Mouse (Mus musculus): ENCODE measurements around the gene Sox2. TPM values are rescaled to one million over a fixed set of nuclear protein-coding genes. Genes with fewer than 3 reads are reported as not detected.

Sox2 gene
- polyA plus RNA-seq, 1 experiment from 2014 or later = not detected

- Histone ChIP-seq H3K36me3 (replicated peaks; ENCODE audit: insufficient read depth, low read length) (no peaks in the 10 kb centered on the region), H3K4me1 (ENCODE audit: insufficient read depth) (peaks cover 12% of the 10 kb centered on the region), H3K4me3 (ENCODE audit: low read depth, low read length) (peak overlapping the region; percentile 49), H3K27ac (ENCODE audit: low read depth) (no peak overlapping the region), H3K9me3 (ENCODE audit: low read length) (no peaks in the 10 kb centered on the region), H3K4me2 (ENCODE audit: low read depth, low read length) (peak overlapping the region; percentile 72), H3K9ac (replicated peaks) (no peak overlapping the region), H3K27me3 (ENCODE audit: insufficient read depth, low read length) (peaks cover 95% of the 10 kb centered on the region)
- ATAC-seq (no peak), DNase-seq (no peak)
- 2% methylated on average over 31 of the region's 31 CpGs for WGBS (ENCODE audit: insufficient replicate concordance)
- no peak for TF ChIP-seq CTCF (IDR thresholded peaks at IDR 0.05; ENCODE audit: low read depth)
- TF ChIP-seq EP300 (IDR thresholded peaks at IDR 0.05; ENCODE audit: low read depth) = no peak
Measured at GRCm38 (mm10) chr3:34664636-34665531, 14.7 kb downstream of the Sox2 start.

GRCm38 (mm10) chr3:34665751-34666665, 15.8 kb downstream of the Sox2 start:
- WGBS (ENCODE audit: insufficient replicate concordance) = 5% methylated on average over 10 of the region's 10 CpGs

DNA sequence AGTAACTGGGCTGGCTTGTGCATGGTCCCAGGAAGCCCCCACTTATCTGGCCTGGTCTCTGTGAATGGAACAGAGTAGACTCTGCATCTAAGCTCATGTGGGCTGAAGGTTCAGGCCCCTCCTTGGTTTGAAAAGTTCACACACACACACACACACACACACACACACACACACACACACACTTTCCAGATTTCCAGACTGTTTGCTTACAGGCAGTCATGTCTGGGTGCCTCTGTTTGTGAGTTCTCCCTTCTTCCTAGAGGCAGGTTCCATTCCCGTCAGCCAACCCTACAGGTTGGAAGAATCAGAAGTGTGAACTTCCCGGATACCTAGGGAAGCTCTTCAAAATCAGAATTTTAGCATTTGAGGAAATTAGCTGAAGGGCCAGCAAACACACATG, 17.0 kb downstream of the Sox2 start:
- Histone ChIP-seq H3K9ac (replicated peaks) (no peak overlapping the region), H3K4me2 (ENCODE audit: low read depth, low read length) (no peak overlapping the region), H3K4me3 (ENCODE audit: low read depth, low read length) (no peak overlapping the region), H3K27ac (ENCODE audit: low read depth) (no peak overlapping the region), H3K4me1 (ENCODE audit: insufficient read depth) (peaks cover 12% of the 10 kb centered on the region), H3K9me3 (ENCODE audit: low read length) (no peaks in the 10 kb centered on the region), H3K36me3 (replicated peaks; ENCODE audit: insufficient read depth, low read length) (no peaks in the 10 kb centered on the region), H3K27me3 (ENCODE audit: insufficient read depth, low read length) (peaks cover 87% of the 10 kb centered on the region)
- DNase-seq (no peak), ATAC-seq (no peak)
- 24% methylated on average over 2 of the region's 2 CpGs for WGBS (ENCODE audit: insufficient replicate concordance)
- TF ChIP-seq EP300 (IDR thresholded peaks at IDR 0.05; ENCODE audit: low read depth) (no peak), CTCF (IDR thresholded peaks at IDR 0.05; ENCODE audit: low read depth) (no peak)

More at GRCm38 (mm10) chr3:34665751-34666665, 15.8 kb downstream of the Sox2 start:
- H3K4me1 ChIP-seq (ENCODE audit: insufficient read depth) = peaks cover 12% of the 10 kb centered on the region
- no peak for TF ChIP-seq CTCF (IDR thresholded peaks at IDR 0.05; ENCODE audit: low read depth)
- no peak for TF ChIP-seq EP300 (IDR thresholded peaks at IDR 0.05; ENCODE audit: low read depth)
- H3K27me3 ChIP-seq (ENCODE audit: insufficient read depth, low read length) = peaks cover 95% of the 10 kb centered on the region
- no peaks in the 10 kb centered on the region for H3K9me3 ChIP-seq (ENCODE audit: low read length)
- no peak for ATAC-seq
- no peaks in the 10 kb centered on the region for H3K36me3 ChIP-seq (replicated peaks; ENCODE audit: insufficient read depth, low read length)
- no peak overlapping the region for H3K4me3 ChIP-seq (ENCODE audit: low read depth, low read length)
- no peak overlapping the region for H3K4me2 ChIP-seq (ENCODE audit: low read depth, low read length)
- no peak overlapping the region for H3K27ac ChIP-seq (ENCODE audit: low read depth)
- no peak for DNase-seq
- H3K9ac ChIP-seq (replicated peaks) = no peak overlapping the region

DNA sequence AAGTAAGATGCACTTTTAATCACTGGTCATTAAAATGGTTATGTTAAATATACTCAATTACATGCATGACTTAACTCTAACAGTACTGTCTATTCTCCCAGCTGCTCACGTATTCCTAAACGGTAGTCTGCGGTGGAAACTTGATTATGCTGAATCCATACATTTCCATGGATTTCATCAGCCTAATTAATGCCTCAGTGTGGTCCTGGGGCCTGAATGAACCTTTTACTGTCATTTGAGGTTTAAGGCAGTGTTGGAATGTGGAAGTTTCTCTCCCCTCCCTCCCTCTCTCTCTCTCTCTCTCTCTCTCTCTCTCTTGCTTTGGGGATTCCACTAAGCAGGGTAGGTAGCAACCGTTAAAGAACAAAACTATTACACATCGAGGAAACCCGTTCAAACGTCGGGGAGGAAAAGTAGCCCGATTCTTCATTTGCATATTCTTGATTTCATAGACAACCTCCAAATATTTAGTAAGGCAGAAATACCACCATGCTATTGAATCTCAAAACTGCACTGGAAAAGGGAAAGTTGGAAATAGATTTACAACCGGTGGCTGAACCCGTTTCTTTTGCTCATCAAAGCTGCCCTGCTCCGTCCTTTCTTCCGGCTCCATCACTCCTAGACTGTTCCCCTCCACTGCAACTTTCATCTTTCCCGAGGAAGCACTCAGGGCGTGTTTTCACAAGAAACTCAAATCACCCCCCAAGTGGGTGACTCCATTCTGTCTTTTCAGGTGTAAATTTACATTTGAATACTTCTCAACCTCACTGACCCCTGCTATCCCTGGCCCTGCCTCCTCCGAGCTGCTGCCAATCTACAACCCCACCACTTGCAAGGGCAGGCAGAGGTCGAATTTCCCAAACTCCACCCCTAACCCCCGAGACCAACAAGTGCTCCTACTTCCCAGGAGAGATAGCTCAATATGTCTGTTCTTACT, 17.9 kb downstream of the Sox2 start:
- DNase-seq (no peak), ATAC-seq (no peak)
- H3K36me3 ChIP-seq (replicated peaks; ENCODE audit: insufficient read depth, low read length) = no peaks in the 10 kb centered on the region
- no peak for TF ChIP-seq CTCF (IDR thresholded peaks at IDR 0.05; ENCODE audit: low read depth)
- TF ChIP-seq EP300 (IDR thresholded peaks at IDR 0.05; ENCODE audit: low read depth) = no peak
- H3K4me1 ChIP-seq (ENCODE audit: insufficient read depth) = peaks cover 12% of the 10 kb centered on the region
- H3K4me2 ChIP-seq (ENCODE audit: low read depth, low read length) = no peak overlapping the region
- H3K27me3 ChIP-seq (ENCODE audit: insufficient read depth, low read length) = peaks cover 77% of the 10 kb centered on the region
- no peaks in the 10 kb centered on the region for H3K9me3 ChIP-seq (ENCODE audit: low read length)
- H3K27ac ChIP-seq (ENCODE audit: low read depth) = no peak overlapping the region
- WGBS (ENCODE audit: insufficient replicate concordance) = 10% methylated on average over 18 of the region's 18 CpGs
- no peak overlapping the region for H3K9ac ChIP-seq (replicated peaks)
- H3K4me3 ChIP-seq (ENCODE audit: low read depth, low read length) = no peak overlapping the region

DNA sequence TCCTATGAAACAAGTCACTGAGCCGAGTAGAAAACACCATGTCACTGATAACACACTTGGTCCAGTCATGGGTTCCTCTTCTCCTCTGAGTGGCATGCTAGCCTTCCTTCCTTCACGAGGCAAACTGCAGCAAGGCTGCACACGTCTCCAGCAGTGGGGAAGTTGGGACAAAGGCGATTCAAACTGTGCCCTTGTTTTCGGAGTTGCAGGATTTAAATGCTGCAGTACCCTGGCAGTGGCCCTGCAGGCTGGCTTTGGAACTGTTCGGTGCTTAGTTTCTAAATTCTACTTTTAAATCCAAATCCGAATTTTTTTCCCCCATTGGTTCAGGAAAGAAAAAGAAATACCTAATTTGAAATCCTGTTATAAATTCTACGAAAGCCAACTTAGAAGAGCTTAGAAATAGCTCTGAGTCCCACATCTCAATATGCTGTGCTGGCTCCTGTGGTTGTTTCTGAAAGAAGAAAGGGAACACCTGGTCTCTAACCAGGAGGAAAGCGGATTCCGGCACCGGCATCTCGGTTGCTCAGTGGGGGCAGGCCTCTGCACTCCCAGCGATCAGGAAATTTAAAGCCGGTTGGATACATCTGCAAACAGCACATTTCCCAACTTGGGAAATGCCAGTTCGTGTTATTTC, 20.9 kb downstream of the Sox2 start:
- no peak for TF ChIP-seq EP300 (IDR thresholded peaks at IDR 0.05; ENCODE audit: low read depth)
- TF ChIP-seq CTCF (IDR thresholded peaks at IDR 0.05; ENCODE audit: low read depth) = no peak
- H3K9ac ChIP-seq (replicated peaks) = no peak overlapping the region
- no peak for DNase-seq
- H3K27me3 ChIP-seq (ENCODE audit: insufficient read depth, low read length) = peaks cover 51% of the 10 kb centered on the region
- no peak overlapping the region for H3K4me3 ChIP-seq (ENCODE audit: low read depth, low read length)
- H3K4me1 ChIP-seq (ENCODE audit: insufficient read depth) = no peaks in the 10 kb centered on the region
- WGBS (ENCODE audit: insufficient replicate concordance) = 12% methylated on average over 15 of the region's 15 CpGs
- H3K36me3 ChIP-seq (replicated peaks; ENCODE audit: insufficient read depth, low read length) = no peaks in the 10 kb centered on the region
- no peaks in the 10 kb centered on the region for H3K9me3 ChIP-seq (ENCODE audit: low read length)
- no peak overlapping the region for H3K27ac ChIP-seq (ENCODE audit: low read depth)
- ATAC-seq = no peak; the same call in 1 of the 2 replicates
- H3K4me2 ChIP-seq (ENCODE audit: low read depth, low read length) = no peak overlapping the region
